Mouse (Mus musculus): Measurements from ENCODE around the gene Spef1. TPM values are rescaled to one million over a fixed set of nuclear protein-coding genes. Genes with fewer than 3 reads are reported as not detected.

The Spef1 gene
- 0.22 TPM for polyA plus RNA-seq (2017; shearing (Covaris generic))

DNA sequence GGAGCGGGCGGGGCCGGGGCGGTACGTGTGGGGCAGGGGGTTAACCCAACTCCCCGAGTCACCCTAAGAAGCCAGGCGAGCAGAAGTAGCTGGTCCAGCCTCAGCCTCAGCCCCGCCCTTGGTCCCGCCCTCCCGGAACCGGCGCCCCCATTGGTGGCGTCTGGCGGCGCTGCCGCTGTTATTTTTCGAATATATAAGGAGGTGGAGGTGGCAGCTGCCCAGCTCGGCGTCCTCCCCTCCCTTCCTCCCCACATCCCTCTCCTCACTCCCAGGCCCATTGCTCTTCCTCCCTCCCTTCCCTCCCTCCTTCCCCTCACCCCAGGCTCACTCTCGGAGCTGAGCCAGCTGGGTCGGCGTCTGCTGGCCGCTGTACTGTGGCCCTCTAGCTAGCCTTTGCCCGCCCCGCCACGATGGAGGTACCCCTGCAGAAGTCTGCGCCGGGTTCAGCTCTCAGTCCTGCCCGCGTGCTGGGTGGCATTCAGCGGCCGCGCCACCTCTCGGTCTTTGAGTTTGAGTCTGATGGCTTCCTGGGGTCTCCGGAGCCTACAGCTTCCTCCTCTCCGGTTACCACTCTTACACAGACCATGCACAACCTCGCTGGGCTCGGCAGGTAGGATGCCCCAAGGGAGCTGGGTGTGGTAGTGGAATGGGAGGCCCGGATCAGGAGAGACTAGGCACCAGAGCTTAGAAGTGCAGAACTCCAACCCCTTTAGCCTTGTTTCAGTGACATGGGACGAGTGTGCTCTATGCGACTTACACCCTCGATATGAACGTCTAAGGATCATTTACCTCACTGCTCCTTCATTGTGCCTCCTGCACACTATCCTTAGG, at the start of gene Spef1, which contains the start of gene Cdc25b:
Gene Spef1, minus strand, starts transcription at position 512 of the 831 bp plus-strand sequence.
Gene Cdc25b, plus strand, starts transcription at position 179 of the 831 bp plus-strand sequence.

DNA sequence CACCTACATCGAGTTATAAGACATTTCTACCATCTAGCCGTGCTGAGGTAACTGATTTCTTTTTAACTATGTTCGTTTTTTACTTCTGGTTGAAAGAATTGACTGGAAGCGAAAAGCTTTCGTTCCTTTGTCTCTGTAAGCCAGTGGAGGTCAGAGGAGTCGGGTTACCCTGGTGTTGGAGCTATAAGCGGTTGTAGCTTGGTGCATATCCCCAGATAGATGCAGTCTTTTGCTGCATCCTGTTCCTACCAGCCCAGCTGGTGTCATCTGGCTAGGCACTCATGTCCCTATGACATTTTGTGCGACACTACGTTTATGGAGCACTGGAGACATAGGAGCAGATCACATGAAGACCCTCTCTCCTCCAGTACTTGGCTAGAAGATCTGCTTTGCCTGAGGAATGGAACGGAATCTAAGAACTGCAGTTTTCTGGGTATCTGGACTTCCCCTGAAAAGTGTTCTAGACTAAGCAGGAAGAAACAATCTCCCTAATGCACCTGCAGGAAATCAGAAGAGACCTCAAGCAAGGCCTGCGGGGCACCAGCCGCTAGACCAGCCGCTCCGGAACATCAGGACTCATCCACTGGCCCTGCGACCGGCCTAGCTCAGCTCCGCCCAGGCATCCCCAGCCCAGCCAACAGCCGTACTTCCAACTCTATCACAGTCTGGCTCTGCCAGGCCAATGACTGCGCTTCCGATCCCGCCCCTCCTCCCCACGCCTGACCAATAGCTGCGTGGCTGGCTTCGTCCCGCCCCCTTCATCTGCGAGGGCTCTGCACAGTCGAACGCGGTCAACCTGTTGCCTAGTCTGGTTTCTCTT, 46.4 kb upstream of the Spef1 start, which contains the start of gene Mavs:
Gene Mavs, plus strand, starts transcription at position 757 of the 820 bp plus-strand sequence.

DNA sequence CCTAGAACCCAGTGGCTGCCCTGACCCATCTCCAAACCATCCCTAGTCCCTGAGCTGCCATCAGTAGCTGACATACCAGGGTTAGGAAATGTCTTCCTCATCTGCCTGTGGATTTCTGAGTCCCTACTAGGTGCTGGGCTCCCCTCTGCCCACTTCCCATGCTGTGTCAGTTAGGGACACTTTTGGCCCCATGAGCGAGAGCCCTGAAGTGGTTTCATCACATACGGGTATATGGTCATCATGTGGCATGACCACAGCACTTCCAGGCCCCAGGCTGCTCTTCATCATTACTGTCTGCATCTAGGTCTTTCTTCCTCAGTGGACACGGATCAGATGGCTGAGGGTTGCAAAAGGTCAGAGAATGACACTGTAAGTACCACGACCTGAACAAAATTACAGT, 19.7 kb upstream of the Spef1 start, which contains the start of gene Ap5s1:
Gene Ap5s1, plus strand, starts transcription at position 301 of the 400 bp plus-strand sequence.

DNA sequence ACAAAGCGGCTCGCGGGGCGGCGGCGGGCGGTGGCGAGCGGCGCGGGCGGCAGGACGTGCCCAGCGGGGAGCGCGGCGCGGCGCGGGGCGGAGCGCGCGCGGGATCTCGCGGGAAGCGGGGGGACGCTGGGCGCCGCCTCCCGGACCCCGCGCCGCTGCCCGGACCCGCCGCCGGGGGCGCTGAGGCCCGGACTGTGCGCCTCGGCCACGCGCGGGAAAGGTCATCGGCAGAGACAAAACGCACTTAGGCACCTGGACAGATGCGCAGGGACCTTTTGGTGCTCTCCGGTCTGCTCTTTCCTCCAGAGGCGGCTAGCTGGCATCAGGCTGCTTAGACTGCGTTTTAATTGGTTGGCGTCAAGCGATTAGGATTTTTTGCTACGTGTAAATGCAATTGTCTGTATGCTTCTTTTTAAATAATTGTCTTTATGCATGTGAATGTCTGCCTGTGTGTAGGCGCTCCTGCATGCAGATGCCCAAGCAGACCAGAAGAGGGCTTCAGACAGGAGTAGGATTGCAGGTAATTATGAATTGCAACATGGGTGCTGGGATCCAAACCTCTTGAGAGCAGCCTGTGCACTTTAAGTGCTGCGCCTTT, 7.0 kb downstream of the Spef1 start, which contains the start of gene Cenpb:
Gene Cenpb, minus strand, starts transcription at position 78 of the 598 bp plus-strand sequence.

DNA sequence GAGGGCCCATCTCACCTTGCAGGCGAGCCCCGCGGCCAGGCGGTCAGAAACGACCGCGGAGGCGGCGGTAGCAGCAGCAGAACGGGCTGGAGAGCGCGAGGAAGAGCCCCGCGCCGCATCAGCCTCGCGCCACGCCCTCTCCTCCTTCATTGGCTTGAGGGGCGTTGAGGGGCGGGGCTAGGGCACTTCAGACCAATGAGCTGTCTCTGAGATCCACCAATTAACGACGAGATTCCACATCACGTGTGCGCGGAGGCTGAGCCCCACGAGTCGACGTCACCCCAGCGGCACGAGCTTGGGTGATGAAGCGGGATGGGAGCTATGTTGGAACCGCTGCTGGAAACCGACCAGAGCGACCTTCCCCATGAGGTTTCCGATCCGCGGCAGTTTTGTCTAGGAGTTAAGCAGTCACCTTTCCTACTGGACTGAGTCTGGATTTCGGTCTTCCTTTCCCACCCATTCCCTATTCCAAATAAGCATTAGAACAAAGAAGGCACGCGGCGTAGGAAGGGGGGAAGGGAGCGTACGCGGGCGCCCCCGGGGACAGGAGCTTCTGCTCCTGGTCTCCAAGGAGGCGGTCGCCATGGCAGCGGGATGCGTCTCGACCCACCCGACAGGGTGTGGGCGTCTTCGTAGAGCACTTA, 27.0 kb downstream of the Spef1 start, which contains the start of gene 1700037H04Rik:
Gene 1700037H04Rik, minus strand, starts transcription at position 144 of the 644 bp plus-strand sequence.

DNA sequence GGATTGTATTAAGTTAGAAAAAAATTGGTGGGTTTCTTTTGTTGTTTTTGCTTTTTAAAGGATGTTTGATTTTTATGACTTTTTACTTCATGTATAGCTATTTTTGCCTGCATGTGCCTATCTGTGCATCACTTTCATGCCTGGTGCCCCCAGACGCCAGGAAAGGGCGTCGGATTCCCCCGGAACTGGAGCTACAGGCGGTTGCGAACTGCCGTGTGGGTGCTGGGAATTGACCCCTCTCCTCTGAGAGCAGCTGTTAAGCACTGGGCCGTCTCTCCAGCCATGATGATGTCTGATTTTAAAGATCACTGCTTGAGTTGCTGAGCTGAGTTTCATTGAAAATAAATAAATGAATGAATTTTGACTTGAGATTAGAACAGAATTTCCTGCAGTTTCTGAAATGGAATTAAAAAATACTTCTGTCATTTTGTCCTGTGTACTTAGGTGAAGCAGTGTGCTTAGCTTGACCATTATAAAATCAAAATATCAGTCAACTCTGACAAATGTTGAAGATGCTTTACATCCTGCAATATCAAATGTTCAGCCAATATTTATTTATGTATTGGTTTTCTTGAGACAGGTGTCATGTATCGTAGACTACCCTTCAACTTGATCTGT, 54.0 kb downstream of the Spef1 start, which contains the start of gene Gm11037:
Gene Gm11037, plus strand, starts transcription at position 568 of the 618 bp plus-strand sequence.

DNA sequence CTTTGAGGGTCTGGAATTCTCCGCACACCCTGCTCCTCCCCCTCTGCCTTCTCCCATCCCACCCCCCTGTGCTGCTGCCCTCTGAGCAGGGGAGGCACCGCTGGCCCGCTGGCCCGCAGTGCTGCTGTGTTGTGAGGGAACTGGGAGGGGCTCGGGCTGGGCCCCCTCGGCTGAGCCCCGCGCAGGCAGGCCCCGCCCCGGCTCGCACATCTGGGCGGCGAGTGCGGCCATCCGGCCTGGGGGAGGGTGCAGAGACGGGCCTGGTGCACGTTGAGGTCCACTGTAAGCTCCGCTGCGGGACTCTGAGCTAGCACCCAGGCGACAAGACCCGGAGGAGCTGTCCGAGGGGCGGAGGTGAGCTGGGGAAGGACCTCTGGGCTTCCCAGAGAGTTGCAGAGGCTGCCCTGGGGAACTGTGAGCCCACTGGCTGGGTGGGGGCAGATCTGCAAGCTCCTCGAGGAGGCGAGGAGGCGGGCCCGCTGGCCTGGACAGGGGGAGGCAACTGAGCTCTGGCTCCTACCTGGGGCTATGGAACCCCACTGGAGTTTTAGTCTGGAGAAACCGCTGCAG, 59.8 kb downstream of the Spef1 start, which contains the start of gene Hspa12b:
Gene Hspa12b, plus strand, starts transcription at position 120 of the 570 bp plus-strand sequence.

Other genes starting within 250 kb of the Spef1 start
- not detected for gene Gfra4, start 144.2 kb downstream of the Spef1 start, polyA plus RNA-seq (2017; shearing (Covaris generic))
- not detected for gene Adam33, start 123.5 kb downstream of the Spef1 start, polyA plus RNA-seq (2017; shearing (Covaris generic))
- gene Siglec1, start 100.5 kb downstream of the Spef1 start, polyA plus RNA-seq (2017; shearing (Covaris generic)) = not detected
- not detected for gene Hspa12b, start 60.0 kb downstream of the Spef1 start, polyA plus RNA-seq (2017; shearing (Covaris generic))
- gene Gm11037, start 53.8 kb downstream of the Spef1 start, polyA plus RNA-seq (2017; shearing (Covaris generic)) = not detected
- 27.3 TPM for gene 1700037H04Rik, start 27.2 kb downstream of the Spef1 start, polyA plus RNA-seq (2017; shearing (Covaris generic))
- gene Cenpb, start 7.2 kb downstream of the Spef1 start, polyA plus RNA-seq (2017; shearing (Covaris generic)) = 8.0 TPM
- gene Cdc25b, start 333 bp downstream of the Spef1 start, polyA plus RNA-seq (2017; shearing (Covaris generic)) = 73.8 TPM
- 8.4 TPM for gene Ap5s1, start 19.8 kb upstream of the Spef1 start, polyA plus RNA-seq (2017; shearing (Covaris generic))
- gene Mavs, start 46.8 kb upstream of the Spef1 start, polyA plus RNA-seq (2017; shearing (Covaris generic)) = 11.5 TPM
- 82.2 TPM for gene Pank2, start 75.2 kb upstream of the Spef1 start, polyA plus RNA-seq (2017; shearing (Covaris generic))
- 5.3 TPM for gene Rnf24, start 165.6 kb upstream of the Spef1 start, polyA plus RNA-seq (2017; shearing (Covaris generic))